Comparison of ENCODE assay signal across 22 mouse cellular contexts in the genomic region with DNA sequence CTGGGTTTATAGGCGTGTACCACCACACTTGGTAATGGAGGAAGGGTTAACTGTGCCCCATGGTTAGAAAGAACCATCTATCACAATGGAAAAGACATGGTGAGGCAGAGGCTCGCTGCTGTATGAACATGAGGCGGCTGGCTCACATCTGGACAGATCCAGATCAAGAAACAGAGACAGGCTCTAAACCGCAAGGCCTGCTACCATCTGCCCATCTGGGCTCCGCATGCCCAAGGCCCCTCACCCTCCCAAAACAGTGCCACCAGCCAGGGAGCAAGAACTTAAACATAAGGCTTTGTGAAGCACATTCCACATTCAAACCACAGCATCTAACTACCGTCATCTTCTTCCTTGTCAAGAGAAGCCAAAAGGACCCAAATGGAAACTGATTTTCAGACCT. TPM values are rescaled to one million over a fixed set of nuclear protein-coding genes. Genes with fewer than 3 reads are reported as not detected.
A peak's percentile ranks its signal among the peaks of the same experiment; 100 is the strongest.
DNase-seq lines count a peak whose midpoint lies in the region; ATAC-seq and TF ChIP-seq lines count a peak whose summit lies in the region.
"Had no signal": no experiment of that assay in that cellular context is flagged by ENCODE, and none has a peak within 500 bp of the region (broad histone marks: within the 10 kb centered on the region; RNA-seq: fewer than 3 reads in every experiment).

No protein-coding gene starts in this region.

- H3K4me3 ChIP-seq in intestine, embryonic 14.5 days (ENCODE audit: low read depth, low read length): no peak overlapping the region
- no peak overlapping the region for H3K4me3 ChIP-seq in intestine, postnatal 0 days (ENCODE audit: low read depth, low read length)
- H3K4me3 ChIP-seq in midbrain, embryonic 11.5 days (ENCODE audit: low read depth, low read length): no peak overlapping the region
- H3K4me3 ChIP-seq in midbrain, embryonic 13.5 days (replicated peaks): no peak overlapping the region

- H3K27me3 ChIP-seq in intestine, embryonic 14.5 days (replicated peaks; ENCODE audit: control insufficient read depth, insufficient read depth, low read length): no peaks in the 10 kb centered on the region
- H3K27me3 ChIP-seq in intestine, postnatal 0 days (replicated peaks; ENCODE audit: control insufficient read depth, insufficient read depth, low read length): no peaks in the 10 kb centered on the region
- no peaks in the 10 kb centered on the region for H3K27me3 ChIP-seq in midbrain, embryonic 11.5 days (ENCODE audit: control insufficient read depth, insufficient read depth, low read length)
- H3K27me3 ChIP-seq in midbrain, embryonic 13.5 days: 0 out of 2 replicates have a peak, but pooled peaks cover 3% of the 10 kb centered on the region
- H3K27me3 ChIP-seq: CH12.LX, Patski had no signal

- H3K4me1 ChIP-seq in intestine, embryonic 14.5 days (replicated peaks; ENCODE audit: control insufficient read depth, insufficient read depth, low read length): peaks cover 10% of the 10 kb centered on the region
- H3K4me1 ChIP-seq in intestine, postnatal 0 days (replicated peaks; ENCODE audit: control insufficient read depth, insufficient read depth, low read length): no peaks in the 10 kb centered on the region
- H3K4me1 ChIP-seq in midbrain, embryonic 11.5 days (ENCODE audit: control insufficient read depth, insufficient read depth, low read length): peaks cover 10% of the 10 kb centered on the region
- peaks cover 9% of the 10 kb centered on the region; the same call in 1 of the 2 replicates for H3K4me1 ChIP-seq in midbrain, embryonic 13.5 days (replicated peaks)

- H3K9ac ChIP-seq in intestine, embryonic 14.5 days (ENCODE audit: low read length): no peak overlapping the region
- H3K9ac ChIP-seq in intestine, postnatal 0 days (ENCODE audit: low read depth, low read length): no peak overlapping the region
- no peak overlapping the region for H3K9ac ChIP-seq in midbrain, embryonic 11.5 days (ENCODE audit: low read length)
- H3K9ac ChIP-seq in midbrain, embryonic 13.5 days (replicated peaks): no peak overlapping the region

- TF ChIP-seq CTCF in intestine, postnatal 0 days (IDR thresholded peaks at IDR 0.05; ENCODE audit: low read depth): no peak

- intact Hi-C loops in heart, postnatal 14 days (cut with DNase I): no loop called here

- no peak overlapping the region for H3K27ac ChIP-seq in intestine, embryonic 14.5 days (ENCODE audit: low read depth)
- no peak overlapping the region for H3K27ac ChIP-seq in intestine, postnatal 0 days (ENCODE audit: low read depth, low read length)
- H3K27ac ChIP-seq in midbrain, embryonic 11.5 days (ENCODE audit: low read depth, low read length): no peak overlapping the region
- no peak overlapping the region for H3K27ac ChIP-seq in midbrain, embryonic 13.5 days

- DNase-seq in heart, adult 11 months: peak; percentile 84
- no peak for DNase-seq in heart, postnatal 14 days
- DNase-seq in intestine, embryonic 14.5 days (ENCODE audit: low spot score): peak; percentile 47
- peak; percentile 68 for DNase-seq in midbrain, embryonic 11.5 days (ENCODE audit: low spot score, missing footprints)
- DNase-seq: adrenal gland, adult 2 months; adrenal gland, adult 8-10 months; adrenal gland, postnatal 10 days; adrenal gland, postnatal 14 days; adrenal gland, postnatal 25 days; adrenal gland, postnatal 36 days; B cell, adult 2 months; cerebellum, adult 11 months; cerebellum, adult 11-12 months; cerebellum, adult 18-20 months had no signal

- ATAC-seq in intestine, embryonic 14.5 days (replicated peaks; ENCODE audit: low FRiP score, low TSS enrichment, low read depth): no peak
- no peak for ATAC-seq in intestine, postnatal 0 days
- ATAC-seq in midbrain, embryonic 11.5 days (ENCODE audit: low FRiP score): no peak
- no peak for ATAC-seq in midbrain, embryonic 13.5 days
- ATAC-seq: activated CD4-positive, CD25-positive, alpha-beta regulatory T cell, adult 4 months; CD4-positive, CD25-positive, alpha-beta regulatory T cell, adult 4 months; Patski had no signal

- no peaks in the 10 kb centered on the region for H3K36me3 ChIP-seq in intestine, embryonic 14.5 days (ENCODE audit: control insufficient read depth, insufficient read depth, low read length)
- no peaks in the 10 kb centered on the region for H3K36me3 ChIP-seq in intestine, postnatal 0 days (ENCODE audit: control insufficient read depth, insufficient read depth)
- H3K36me3 ChIP-seq in midbrain, embryonic 11.5 days (ENCODE audit: control insufficient read depth, insufficient read depth, low read length): no peaks in the 10 kb centered on the region
- no peaks in the 10 kb centered on the region for H3K36me3 ChIP-seq in midbrain, embryonic 13.5 days
- H3K36me3 ChIP-seq: G1E had no signal

- no peak overlapping the region for H3K4me2 ChIP-seq in intestine, embryonic 14.5 days (ENCODE audit: low read length)
- no peak overlapping the region for H3K4me2 ChIP-seq in intestine, postnatal 0 days (replicated peaks; ENCODE audit: low read depth)
- H3K4me2 ChIP-seq in midbrain, embryonic 11.5 days: no peak overlapping the region
- no peak overlapping the region for H3K4me2 ChIP-seq in midbrain, embryonic 13.5 days (replicated peaks)

- 89% methylated on average over 6 of the region's 6 CpGs for WGBS in intestine, embryonic 14.5 days
- WGBS in intestine, postnatal 0 days: 91% methylated on average over 6 of the region's 6 CpGs
- 97% methylated on average over 6 of the region's 6 CpGs for WGBS in midbrain, embryonic 11.5 days
- 97% methylated on average over 6 of the region's 6 CpGs for WGBS in midbrain, embryonic 13.5 days

- H3K9me3 ChIP-seq in intestine, embryonic 14.5 days (ENCODE audit: control insufficient read depth, low read length): no peaks in the 10 kb centered on the region
- no peaks in the 10 kb centered on the region for H3K9me3 ChIP-seq in intestine, postnatal 0 days (ENCODE audit: control insufficient read depth)
- no peaks in the 10 kb centered on the region for H3K9me3 ChIP-seq in midbrain, embryonic 11.5 days (ENCODE audit: control insufficient read depth, low read length)
- no peaks in the 10 kb centered on the region for H3K9me3 ChIP-seq in midbrain, embryonic 13.5 days
- H3K9me3 ChIP-seq: G1E had no signal

RNA-seq across cellular contexts. Expression of a gene that starts 22.9 kb away (rescaled TPM):
- total RNA-seq in heart, postnatal 14 days (2021): 10 to 100 TPM; 48.9 to 49.4 TPM
- polyA plus RNA-seq in intestine, embryonic 14.5 days (2014; fragmentation: Nextera tagmentation; extraction: Ambion mirVana): 8.4 and 8.8 TPM in 2 replicates
- 5.6 and 6.1 TPM in 2 replicates for polyA plus RNA-seq in intestine, postnatal 0 days (2015; fragmentation: Nextera tagmentation; extraction: Ambion mirVana)
- polyA plus RNA-seq in midbrain, embryonic 11.5 days (2014; fragmentation: Nextera tagmentation; extraction: Ambion mirVana): 2.3 and 2.6 TPM in 2 replicates
- 2.3 TPM in 2 replicates for polyA plus RNA-seq in midbrain, embryonic 13.5 days (2015; fragmentation: Nextera tagmentation; extraction: Ambion mirVana)
- total RNA-seq: CH12.LX, MEL had no signal
- polyA plus RNA-seq: G1E had no signal

Comparison
In these comparisons a context has a peak if more than half of its experiments do, and no peak if none do; other contexts are left out.
1. DNase-seq: peak in heart, adult 11 months (single experiment), intestine, embryonic 14.5 days (single experiment) and midbrain, embryonic 11.5 days (single experiment); none in heart, postnatal 14 days (0 of 2).